Mouse (Mus musculus) cerebellum, postnatal 14 days (tissue): Measurements from ENCODE around the gene Kat7.

Experiments used
- DNase-seq, 2 experiments: peaks; one replicate each; pipeline ENCODE4 v3.0.0; 2021; ENCODE audit warnings: mixed read lengths in 2 of 2

Kat7 gene

DNA sequence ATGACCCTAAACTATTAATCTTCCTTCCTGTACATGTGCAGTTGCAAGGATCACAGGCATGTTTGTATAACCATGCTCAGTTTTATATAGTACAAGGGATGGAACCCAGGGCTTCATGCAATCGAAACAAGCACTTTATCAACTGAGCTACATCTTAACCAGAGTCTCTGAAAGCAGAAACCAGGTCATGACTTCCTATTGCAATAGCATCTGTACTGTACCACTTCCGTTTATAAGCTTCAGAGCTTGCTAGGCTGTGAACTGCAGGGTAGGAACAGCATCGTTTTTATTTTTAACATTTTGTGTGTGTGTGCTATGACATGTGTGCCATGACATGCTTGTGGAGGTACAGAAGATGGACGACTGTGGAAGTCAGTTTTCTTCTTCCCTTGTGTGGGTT lies 23.2 kb upstream of the Kat7 start:
- no peak for DNase-seq

GRCm38 (mm10) chr11:95330662-95331061 lies 20.6 kb upstream of the Kat7 start:
- DNase-seq, result no peak

- DNase-seq, result no peak
Observed at GRCm38 (mm10) chr11:95328629-95329028, 18.6 kb upstream of the Kat7 start.

- DNase-seq, result no peak
Observed at GRCm38 (mm10) chr11:95326243-95326642, 16.2 kb upstream of the Kat7 start.

DNA sequence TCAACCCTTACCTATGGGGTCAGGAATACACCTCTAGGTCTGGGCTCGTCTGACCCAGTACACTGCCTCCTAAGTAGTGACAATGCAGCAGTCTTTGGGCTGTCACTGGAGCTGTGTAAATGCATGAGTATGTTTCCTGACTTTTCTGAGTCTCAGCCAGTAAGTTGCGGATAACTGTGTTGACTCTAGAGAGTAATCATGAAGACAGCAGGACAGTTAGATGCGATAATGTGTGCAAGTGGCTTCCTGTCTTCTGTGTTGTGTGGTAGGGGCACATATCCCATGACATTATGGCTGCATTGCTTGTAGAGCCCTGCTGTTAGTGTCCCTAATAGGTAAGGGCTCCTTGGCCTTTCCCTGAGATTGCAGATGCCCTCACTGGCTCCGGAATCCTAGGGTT lies 15.8 kb upstream of the Kat7 start:
- no peak for DNase-seq

DNA sequence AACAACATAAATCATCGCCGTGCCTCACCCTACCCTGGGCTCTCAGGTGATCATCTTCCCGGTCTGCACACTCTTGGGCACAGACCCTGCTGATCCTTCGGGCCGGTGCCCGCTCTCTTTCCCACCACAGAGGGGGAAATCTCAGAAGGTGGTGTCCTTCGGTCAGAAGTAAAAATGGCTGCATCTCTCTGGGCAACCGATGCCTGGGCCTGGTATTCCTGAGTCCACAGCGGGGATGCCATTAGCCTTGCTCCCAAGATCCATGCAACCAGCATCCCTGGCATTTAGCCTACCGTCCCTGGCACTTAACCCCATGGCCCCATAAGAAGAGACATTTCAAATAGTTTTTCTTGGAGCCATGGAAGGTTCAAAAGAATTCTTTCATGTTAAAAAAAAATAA lies 14.1 kb upstream of the Kat7 start:
- no peak for DNase-seq

DNA sequence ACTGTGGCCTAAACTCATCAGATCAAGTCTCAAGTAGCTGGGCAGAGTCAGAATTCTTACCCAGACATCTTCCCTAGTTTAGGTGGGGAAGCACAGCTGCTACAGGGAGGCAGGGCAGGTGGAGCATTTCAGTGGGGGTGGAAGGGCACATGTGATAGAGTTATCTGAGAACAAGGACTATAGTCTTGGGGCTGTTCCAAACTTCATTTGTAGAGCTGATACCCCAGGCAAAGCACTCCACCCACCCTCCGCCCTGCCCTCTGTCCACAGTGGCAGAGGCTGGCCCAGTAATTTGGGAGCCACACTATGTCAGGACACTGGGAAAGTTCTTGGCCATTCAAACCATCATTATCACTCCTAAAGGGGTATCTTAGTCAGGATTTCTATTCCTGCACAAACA lies 10.0 kb upstream of the Kat7 start:
- DNase-seq, result no peak

DNA sequence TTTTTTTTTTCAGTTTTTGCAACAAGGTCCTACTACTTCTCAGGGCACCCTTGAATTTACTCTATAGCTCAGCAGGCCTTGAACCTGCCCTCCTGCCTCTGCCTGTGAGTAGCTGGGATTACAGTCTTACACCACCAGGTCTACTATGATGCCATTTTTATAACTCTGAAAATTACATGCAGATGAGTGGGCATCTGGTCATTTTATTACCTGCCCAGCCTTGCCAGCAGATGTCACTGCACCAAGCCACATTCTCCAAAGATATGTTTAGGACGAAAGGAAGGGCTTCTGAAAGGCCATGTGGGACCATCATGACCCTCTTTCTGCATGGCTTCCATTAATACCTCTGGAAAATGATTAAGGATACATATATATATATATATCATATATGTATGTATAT lies 9.5 kb upstream of the Kat7 start:
- DNase-seq, result no peak

- DNase-seq, result no peak
Observed at GRCm38 (mm10) chr11:95318116-95318515, 8.1 kb upstream of the Kat7 start.

DNA sequence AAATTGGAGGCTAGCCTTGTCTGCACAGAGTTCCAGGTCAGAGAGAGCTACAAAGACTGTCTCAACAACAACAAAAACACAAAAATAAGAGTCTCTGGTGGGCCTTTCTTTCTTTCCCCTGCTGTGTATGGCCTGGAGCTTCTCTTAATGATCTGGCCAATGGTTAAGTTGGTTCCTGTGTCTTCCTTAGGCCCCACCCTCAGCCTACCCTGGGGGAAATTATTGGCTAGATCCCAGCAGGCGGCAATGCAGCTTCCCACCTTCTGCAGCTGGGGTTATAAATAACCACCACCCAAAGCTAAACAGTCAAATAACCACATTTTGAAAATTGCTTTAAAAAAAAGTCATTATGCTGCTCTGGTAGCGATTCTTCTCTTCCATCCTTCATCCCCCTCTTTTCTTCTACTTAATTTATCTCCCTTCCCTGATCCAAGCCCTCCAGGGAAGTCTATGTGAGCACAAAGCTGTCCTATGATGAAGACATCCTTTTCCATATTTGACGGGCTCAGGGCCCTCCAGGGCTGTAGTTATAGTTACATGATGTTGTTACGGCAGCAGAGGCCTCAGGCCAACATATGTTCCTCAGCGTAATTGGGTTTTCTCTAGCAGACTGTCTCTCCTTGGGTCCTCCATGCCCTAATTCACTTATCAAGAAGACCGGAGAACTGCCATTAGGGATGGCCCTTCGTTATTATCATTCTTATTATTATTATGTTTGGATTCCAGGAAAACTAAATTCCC lies 5.3 kb upstream of the Kat7 start:
- no peak for DNase-seq

- DNase-seq, result no peak
Observed at GRCm38 (mm10) chr11:95311425-95311807, 1.4 kb upstream of the Kat7 start.

DNA sequence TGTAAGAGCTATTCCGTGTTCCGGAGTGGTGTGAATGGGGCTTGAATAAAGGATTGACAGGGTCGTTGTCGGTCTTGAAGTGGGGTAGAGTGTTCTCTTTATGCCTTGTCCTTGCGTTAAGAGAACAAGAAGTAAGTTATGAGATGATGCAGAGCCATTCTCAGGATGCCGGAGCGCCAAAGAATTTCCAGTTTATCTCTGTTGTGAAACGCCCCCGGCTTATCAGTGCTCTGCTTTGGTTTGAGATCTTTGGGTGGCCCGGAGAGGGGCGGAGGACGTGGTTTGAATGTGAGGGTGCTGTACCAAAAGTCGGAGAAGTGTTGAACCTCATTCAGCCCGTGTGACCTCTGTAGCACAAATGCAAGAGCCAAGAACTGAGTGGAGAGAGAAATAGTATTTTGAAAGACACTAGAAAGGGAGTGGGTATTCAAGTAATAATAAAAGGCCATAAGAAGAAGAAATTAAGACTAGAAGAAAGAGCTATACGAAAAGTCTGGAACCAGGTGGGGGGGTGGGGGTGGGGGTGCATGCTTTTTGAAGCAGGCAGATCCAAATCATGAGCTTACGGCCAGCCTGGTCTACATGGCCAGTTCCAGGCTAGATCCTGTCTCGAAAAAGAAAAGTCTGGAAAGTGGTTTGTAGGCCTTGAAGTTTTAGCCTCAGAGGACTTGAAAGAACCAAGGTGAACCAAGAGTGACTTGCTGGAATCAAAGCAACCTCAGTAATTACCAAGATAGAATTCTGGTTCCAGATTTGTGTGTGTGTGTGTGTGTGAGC lies 790 bp upstream of the Kat7 start:
- no peak for DNase-seq

DNA sequence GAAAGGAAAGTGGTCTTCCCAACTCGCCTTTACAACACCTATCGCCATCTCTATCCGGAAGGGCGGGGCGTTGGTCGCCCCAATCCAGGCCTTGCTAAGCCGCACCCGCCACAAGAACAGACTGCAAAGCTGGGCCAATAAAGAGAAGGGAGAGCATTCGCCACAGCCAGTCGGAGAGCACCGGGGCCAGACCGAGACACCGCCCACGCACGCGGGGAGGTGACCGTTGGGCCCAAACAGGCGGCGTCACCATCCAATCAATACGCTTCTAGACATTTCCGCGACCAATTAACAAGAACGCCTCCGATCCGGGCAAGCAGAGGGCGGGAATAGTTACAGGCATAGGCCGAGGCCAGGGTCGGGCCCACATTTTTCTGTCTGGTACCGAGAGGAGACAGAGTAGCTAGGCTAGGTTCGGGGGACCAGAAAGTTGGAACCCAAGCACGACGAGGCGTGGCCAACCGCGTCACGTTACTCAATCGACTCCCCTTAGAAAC lies 488 bp downstream of the Kat7 start:
- DNase-seq, result peak; percentile 96 to 97

DNA sequence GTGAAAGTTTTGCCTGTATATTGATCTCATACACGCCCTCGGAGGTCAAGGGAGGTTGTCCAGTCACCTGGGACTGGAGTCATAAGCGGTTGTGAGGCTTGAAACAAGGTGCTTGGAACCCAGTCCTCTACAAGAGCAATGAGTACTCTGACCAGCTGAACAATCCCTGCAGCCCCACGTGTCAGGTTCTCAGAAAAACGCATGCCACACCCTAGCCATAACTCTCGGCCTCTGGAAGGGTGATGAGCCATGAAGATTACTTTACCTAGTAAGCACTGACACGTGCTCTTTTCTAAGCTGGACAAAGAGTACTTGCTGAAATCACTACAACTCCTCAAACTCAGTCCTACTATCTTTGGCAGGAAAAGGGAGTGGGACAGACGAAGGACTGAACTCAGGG lies 2.5 kb downstream of the Kat7 start:
- no peak for DNase-seq

GRCm38 (mm10) chr11:95305600-95305999 lies 4.4 kb downstream of the Kat7 start:
- DNase-seq, result no peak

GRCm38 (mm10) chr11:95301772-95302171 lies 8.3 kb downstream of the Kat7 start:
- no peak for DNase-seq

DNA sequence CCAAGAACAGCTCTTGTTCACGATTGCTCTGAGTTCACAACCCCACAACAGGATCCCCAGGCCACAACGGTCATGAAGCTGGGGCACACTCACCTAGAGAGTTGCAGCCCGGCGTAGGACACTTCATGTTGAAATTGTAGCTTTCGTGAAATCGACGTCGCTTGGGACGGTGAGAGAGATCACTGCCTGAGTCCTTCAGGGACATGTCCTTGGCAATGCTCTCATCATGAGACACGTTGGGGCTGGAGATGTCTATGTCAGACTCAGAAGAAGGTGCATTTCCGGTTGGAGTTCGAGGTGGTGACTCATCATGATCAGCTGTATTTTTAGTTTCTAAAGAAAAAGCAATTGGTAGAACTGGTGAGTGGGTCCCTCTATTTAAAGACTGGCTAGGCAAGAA lies 10.2 kb downstream of the Kat7 start:
- no peak for DNase-seq

GRCm38 (mm10) chr11:95298146-95298545 lies 11.9 kb downstream of the Kat7 start:
- DNase-seq, result peak; percentile 13 to 14

DNA sequence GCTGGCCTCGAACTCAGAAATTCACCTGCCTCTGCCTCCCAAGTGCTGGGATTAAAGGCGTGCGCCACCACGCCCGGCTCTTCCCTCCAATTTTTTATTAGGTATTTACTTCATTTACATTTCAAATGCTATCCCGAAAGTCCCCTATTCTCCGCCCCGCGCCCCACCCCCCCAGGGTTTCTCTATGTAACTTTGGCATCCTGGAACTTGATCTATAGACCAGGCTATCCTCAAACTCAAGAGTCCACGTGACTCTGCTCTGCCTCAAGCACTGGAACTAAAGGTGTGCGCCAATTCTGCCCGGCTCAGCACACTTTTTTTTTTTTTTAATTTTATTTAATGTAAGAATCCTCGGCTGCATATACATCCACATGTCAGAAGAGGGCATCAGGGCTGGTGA lies 14.3 kb downstream of the Kat7 start:
- DNase-seq, result no peak

- DNase-seq, result no peak
Observed at GRCm38 (mm10) chr11:95293017-95293624, 16.9 kb downstream of the Kat7 start.

- no peak for DNase-seq
Observed at GRCm38 (mm10) chr11:95291998-95292397, 18.0 kb downstream of the Kat7 start.

DNA sequence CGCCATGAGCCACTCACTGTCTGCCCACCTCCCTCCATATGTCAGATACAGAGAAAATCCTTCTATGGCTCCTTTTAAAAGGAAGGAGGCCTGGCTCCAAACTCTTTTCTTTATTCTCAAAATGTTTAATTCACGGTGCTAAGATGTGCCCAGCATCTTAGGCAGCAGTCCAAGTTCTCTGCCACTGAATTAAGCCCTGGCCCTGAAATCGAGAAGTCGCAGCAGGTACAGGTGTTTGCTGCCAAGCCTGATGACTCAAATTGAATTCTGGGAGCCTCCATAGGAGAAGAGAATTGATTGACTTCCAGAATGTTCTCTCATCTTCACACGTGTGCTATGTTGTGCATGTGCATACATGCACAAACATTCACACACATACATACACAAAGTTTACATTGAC lies 27.7 kb downstream of the Kat7 start:
- peak; percentile 34 to 46 for DNase-seq

DNA sequence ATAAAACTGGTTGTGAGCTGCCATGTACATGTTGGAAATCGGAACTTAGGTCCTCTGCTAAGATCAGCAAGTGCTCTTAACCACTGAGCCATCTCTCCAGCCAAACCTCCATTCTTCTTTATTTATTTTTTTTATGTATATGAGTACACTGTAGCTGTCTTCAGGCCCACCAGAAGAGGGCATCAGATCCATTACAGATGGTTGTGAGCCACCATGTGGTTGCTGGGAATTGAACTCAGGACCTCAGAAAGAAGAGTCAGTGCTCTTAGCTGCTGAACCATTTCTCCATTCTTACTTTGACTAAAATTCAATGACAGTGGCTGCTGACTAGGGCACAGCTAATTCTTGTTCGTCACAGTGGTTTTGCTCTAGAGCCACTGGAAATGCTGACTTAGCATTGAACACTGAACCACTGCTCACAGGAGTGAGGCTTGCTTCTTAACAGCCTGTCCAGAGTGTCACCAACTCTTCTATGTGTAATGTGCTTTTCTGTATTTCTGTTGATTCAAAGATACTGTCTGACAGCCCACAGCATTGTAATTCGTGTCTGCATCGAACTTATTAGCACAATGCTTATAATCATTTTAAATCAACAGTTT lies 30.9 kb downstream of the Kat7 start:
- no peak for DNase-seq

DNA sequence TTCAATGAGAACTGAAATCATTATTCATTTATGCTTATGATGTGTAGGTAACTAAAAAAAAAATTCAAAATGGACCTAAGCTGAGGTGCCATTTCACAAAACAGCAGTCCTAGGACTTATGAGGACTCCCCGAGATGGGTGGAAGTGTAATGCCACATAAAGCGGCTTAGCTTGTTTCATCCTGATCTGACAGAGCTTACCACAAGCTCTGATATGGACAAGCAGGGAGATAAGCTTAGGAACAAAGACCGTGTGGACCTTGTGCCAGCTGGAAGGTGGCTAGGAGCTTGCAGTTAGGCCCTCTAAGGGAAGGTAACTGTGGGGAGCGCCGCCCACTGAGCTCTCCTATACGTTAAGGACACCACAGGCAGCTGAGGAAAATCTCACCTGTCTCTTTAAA lies 34.0 kb downstream of the Kat7 start:
- DNase-seq, result no peak
